In the genomic region with DNA sequence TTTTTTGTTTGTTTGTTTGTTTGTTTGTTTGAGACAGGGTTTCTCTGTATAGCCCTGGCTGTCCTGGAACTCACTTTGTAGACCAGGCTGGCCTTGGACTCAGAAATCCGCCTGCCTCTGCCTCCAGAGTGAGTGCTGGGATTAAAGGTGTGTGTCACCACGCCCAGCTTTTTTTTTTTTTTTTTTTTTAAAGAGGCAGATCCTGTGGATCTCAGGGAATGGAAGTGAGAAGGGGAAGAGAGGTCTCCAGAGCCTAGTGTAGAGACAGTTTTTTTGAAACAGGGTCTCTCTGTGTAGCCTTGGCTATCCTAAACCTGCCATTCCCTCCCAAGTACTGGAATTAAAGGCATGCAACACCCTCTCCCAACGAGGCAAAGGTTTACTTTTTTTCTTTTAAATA, we compare ENCODE assay signal across 8 mouse cellular contexts. TPM values are rescaled to one million over a fixed set of nuclear protein-coding genes. Genes with fewer than 3 reads are reported as not detected.
A peak's percentile ranks its signal among the peaks of the same experiment; 100 is the strongest.
DNase-seq lines count a peak whose midpoint lies in the region; ATAC-seq and TF ChIP-seq lines count a peak whose summit lies in the region.
"Not testable (repeated sequence)": the region's sequence is repeated elsewhere in the genome, so short reads cannot be mapped to it uniquely, and the experiment has no call there.

No protein-coding gene starts in this region.

- peaks cover 80% of the 10 kb centered on the region for H3K4me1 ChIP-seq in E14TG2a.4 (replicated peaks; ENCODE audit: low read depth, low read length)
- H3K4me1 ChIP-seq in erythroblast, embryonic 14.5 days (ENCODE audit: control insufficient read depth): peaks cover 79% of the 10 kb centered on the region
- peaks cover 37% of the 10 kb centered on the region for H3K4me1 ChIP-seq in heart, embryonic 10.5 days
- H3K4me1 ChIP-seq in hindbrain, embryonic 14.5 days (replicated peaks; ENCODE audit: control insufficient read depth, insufficient read depth, low read length): peaks cover 27% of the 10 kb centered on the region
- peaks cover 44% of the 10 kb centered on the region for H3K4me1 ChIP-seq in limb, embryonic 10.5 days
- peaks cover 36% of the 10 kb centered on the region for H3K4me1 ChIP-seq in liver, postnatal 0 days (ENCODE audit: insufficient read depth)
- peaks cover 13% of the 10 kb centered on the region for H3K4me1 ChIP-seq in midbrain, embryonic 16.5 days (ENCODE audit: control insufficient read depth, insufficient read depth, low read length)
- peaks cover 25% of the 10 kb centered on the region for H3K4me1 ChIP-seq in stomach, embryonic 16.5 days (ENCODE audit: control insufficient read depth, insufficient read depth, low read length)

- H3K4me2 ChIP-seq in hindbrain, embryonic 14.5 days (replicated peaks): peak overlapping the region; percentile 75; the same call in 1 of the 2 replicates
- peak overlapping the region; percentile 75 for H3K4me2 ChIP-seq in liver, postnatal 0 days (ENCODE audit: low read depth, low read length)
- H3K4me2 ChIP-seq in midbrain, embryonic 16.5 days (ENCODE audit: low read length): peak overlapping the region; percentile 60
- peak overlapping the region; percentile 54; the same call in 1 of the 2 replicates for H3K4me2 ChIP-seq in stomach, embryonic 16.5 days (ENCODE audit: low read depth, low read length)

- ATAC-seq in hindbrain, embryonic 14.5 days (ENCODE audit: low FRiP score); liver, postnatal 0 days; midbrain, embryonic 16.5 days; stomach, embryonic 16.5 days (ENCODE audit: insufficient read depth, low FRiP score): not testable (repeated sequence)

- not testable (repeated sequence) for H3K9ac ChIP-seq in hindbrain, embryonic 14.5 days; midbrain, embryonic 16.5 days (ENCODE audit: low read depth, low read length); stomach, embryonic 16.5 days (ENCODE audit: low read length)
- 0 out of 2 replicates have a peak overlapping the region, but pooled peaks have one; percentile 73 for H3K9ac ChIP-seq in liver, postnatal 0 days (replicated peaks)

- H3K27me3 ChIP-seq in E14TG2a.4 (ENCODE audit: insufficient read depth, low read length); erythroblast, embryonic 14.5 days (ENCODE audit: control insufficient read depth); heart, embryonic 10.5 days (ENCODE audit: insufficient read depth, poor library complexity, severe bottlenecking); hindbrain, embryonic 14.5 days (ENCODE audit: control insufficient read depth, insufficient read depth, low read length); limb, embryonic 10.5 days (ENCODE audit: low read depth, poor library complexity, severe bottlenecking); liver, postnatal 0 days (ENCODE audit: insufficient read depth, low read length); midbrain, embryonic 16.5 days (ENCODE audit: control insufficient read depth, insufficient read depth, low read depth, low read length); stomach, embryonic 16.5 days (ENCODE audit: control insufficient read depth, insufficient read depth, low read length): not testable (repeated sequence)

- H3K27ac ChIP-seq in heart, embryonic 10.5 days: peak overlapping the region; percentile 97
- not testable (repeated sequence) for H3K27ac ChIP-seq in hindbrain, embryonic 14.5 days; liver, postnatal 0 days (ENCODE audit: low read depth); midbrain, embryonic 16.5 days (ENCODE audit: low read length); stomach, embryonic 16.5 days (ENCODE audit: low read length)
- peak overlapping the region; percentile 96; the same call in 1 of the 2 replicates for H3K27ac ChIP-seq in limb, embryonic 10.5 days

- H3K4me3 ChIP-seq in E14TG2a.4 (replicated peaks; ENCODE audit: low read length): peak overlapping the region; percentile 96
- H3K4me3 ChIP-seq in erythroblast, embryonic 14.5 days (replicated peaks): peak overlapping the region; percentile 68
- peak overlapping the region; percentile 84; the same call in 1 of the 2 replicates for H3K4me3 ChIP-seq in heart, embryonic 10.5 days
- peak overlapping the region; percentile 83; the same call in 1 of the 2 replicates for H3K4me3 ChIP-seq in hindbrain, embryonic 14.5 days (replicated peaks; ENCODE audit: low read length)
- peak overlapping the region; percentile 89 for H3K4me3 ChIP-seq in limb, embryonic 10.5 days
- H3K4me3 ChIP-seq in liver, postnatal 0 days (ENCODE audit: low read depth, low read length): peak overlapping the region; percentile 62; the same call in 1 of the 2 replicates
- not testable (repeated sequence) for H3K4me3 ChIP-seq in midbrain, embryonic 16.5 days (ENCODE audit: low read depth, low read length); stomach, embryonic 16.5 days (replicated peaks; ENCODE audit: low read length)

- not testable (repeated sequence) for H3K9me3 ChIP-seq in E14TG2a.4 (ENCODE audit: low read length); erythroblast, embryonic 14.5 days (ENCODE audit: control insufficient read depth, low read length); heart, embryonic 10.5 days; hindbrain, embryonic 14.5 days (ENCODE audit: control insufficient read depth, low read length); limb, embryonic 10.5 days (replicated peaks); liver, postnatal 0 days (ENCODE audit: low read length); midbrain, embryonic 16.5 days (replicated peaks; ENCODE audit: control insufficient read depth, low read length, poor library complexity, severe bottlenecking); stomach, embryonic 16.5 days (replicated peaks; ENCODE audit: control insufficient read depth, low read length)

- DNase-seq in heart, embryonic 10.5 days (ENCODE audit: low spot score); hindbrain, embryonic 14.5 days (ENCODE audit: low spot score); limb, embryonic 10.5 days (ENCODE audit: low spot score); liver, postnatal 0 days: not testable (repeated sequence)

- peaks cover 53% of the 10 kb centered on the region for H3K36me3 ChIP-seq in E14TG2a.4 (ENCODE audit: insufficient read depth, low read length)
- peaks cover 50% of the 10 kb centered on the region for H3K36me3 ChIP-seq in erythroblast, embryonic 14.5 days (ENCODE audit: control insufficient read depth)
- peaks cover 44% of the 10 kb centered on the region for H3K36me3 ChIP-seq in heart, embryonic 10.5 days
- peaks cover 30% of the 10 kb centered on the region for H3K36me3 ChIP-seq in hindbrain, embryonic 14.5 days (replicated peaks; ENCODE audit: control insufficient read depth, insufficient read depth)
- peaks cover 43% of the 10 kb centered on the region for H3K36me3 ChIP-seq in limb, embryonic 10.5 days
- H3K36me3 ChIP-seq in liver, postnatal 0 days (replicated peaks; ENCODE audit: insufficient read depth, low read length): peaks cover 14% of the 10 kb centered on the region
- H3K36me3 ChIP-seq in midbrain, embryonic 16.5 days (ENCODE audit: control insufficient read depth, insufficient read depth, low read length): not testable (repeated sequence)
- peaks cover 11% of the 10 kb centered on the region; the same call in 1 of the 2 replicates for H3K36me3 ChIP-seq in stomach, embryonic 16.5 days (ENCODE audit: control insufficient read depth, insufficient read depth, low read length)

- not testable (repeated sequence) for TF ChIP-seq EP300 in liver, postnatal 0 days (IDR thresholded peaks at IDR 0.05; ENCODE audit: low read depth)

- 70% methylated on average over 3 of the region's 3 CpGs for WGBS in heart, embryonic 10.5 days
- WGBS in hindbrain, embryonic 14.5 days: 86% methylated on average over 3 of the region's 3 CpGs
- WGBS in limb, embryonic 10.5 days: 90% methylated on average over 3 of the region's 3 CpGs
- 84% methylated on average over 3 of the region's 3 CpGs for WGBS in liver, postnatal 0 days (ENCODE audit: insufficient replicate concordance)
- WGBS in midbrain, embryonic 16.5 days: 73% methylated on average over 3 of the region's 3 CpGs
- 65% methylated on average over 3 of the region's 3 CpGs for WGBS in stomach, embryonic 16.5 days

- TF ChIP-seq CTCF in E14TG2a.4 (conservative IDR thresholded peaks at IDR 0.05; ENCODE audit: low read length); liver, postnatal 0 days (IDR thresholded peaks at IDR 0.05; ENCODE audit: low read depth): not testable (repeated sequence)

RNA-seq across cellular contexts. Expression of gene Rplp2, which starts 0.8 kb away (rescaled TPM):
- 584 and 1,051 TPM in 2 replicates for polyA plus RNA-seq in erythroblast, embryonic 14.5 days (2012)
- polyA plus RNA-seq in heart, embryonic 10.5 days (2016; fragmentation: Nextera tagmentation; extraction: Ambion mirVana): 882 and 900 TPM in 2 replicates
- 669 and 782 TPM in 2 replicates for polyA plus RNA-seq in hindbrain, embryonic 14.5 days (2014; fragmentation: Nextera tagmentation; extraction: Ambion mirVana)
- polyA plus RNA-seq in limb, embryonic 10.5 days (2016; fragmentation: Nextera tagmentation; extraction: Ambion mirVana): 1,138 and 1,369 TPM in 2 replicates
- polyA plus RNA-seq in liver, postnatal 0 days (2015; fragmentation: Nextera tagmentation; extraction: Ambion mirVana): 861 and 865 TPM in 2 replicates
- 607 and 649 TPM in 2 replicates for polyA plus RNA-seq in midbrain, embryonic 16.5 days (2015; fragmentation: Nextera tagmentation; extraction: Ambion mirVana)
- 1,060 and 1,250 TPM in 2 replicates for polyA plus RNA-seq in stomach, embryonic 16.5 days (2015; fragmentation: Nextera tagmentation; extraction: Ambion mirVana)

RNA-seq across cellular contexts. Expression of gene Pidd1, which starts 2.5 kb away (rescaled TPM):
- polyA plus RNA-seq in erythroblast, embryonic 14.5 days (2012): 5.6 and 9.3 TPM in 2 replicates
- 18.0 and 18.2 TPM in 2 replicates for polyA plus RNA-seq in heart, embryonic 10.5 days (2016; fragmentation: Nextera tagmentation; extraction: Ambion mirVana)
- 3.1 and 4.2 TPM in 2 replicates for polyA plus RNA-seq in hindbrain, embryonic 14.5 days (2014; fragmentation: Nextera tagmentation; extraction: Ambion mirVana)
- polyA plus RNA-seq in limb, embryonic 10.5 days (2016; fragmentation: Nextera tagmentation; extraction: Ambion mirVana): 26.8 and 30.0 TPM in 2 replicates
- polyA plus RNA-seq in liver, postnatal 0 days (2015; fragmentation: Nextera tagmentation; extraction: Ambion mirVana): 3.6 and 4.3 TPM in 2 replicates
- polyA plus RNA-seq in midbrain, embryonic 16.5 days (2015; fragmentation: Nextera tagmentation; extraction: Ambion mirVana): 2.4 and 2.5 TPM in 2 replicates
- 7.6 and 8.2 TPM in 2 replicates for polyA plus RNA-seq in stomach, embryonic 16.5 days (2015; fragmentation: Nextera tagmentation; extraction: Ambion mirVana)

RNA-seq across cellular contexts. Expression of gene Pnpla2, which starts 8.6 kb away (rescaled TPM):
- polyA plus RNA-seq in erythroblast, embryonic 14.5 days (2012): 3.0 and 3.4 TPM in 2 replicates
- polyA plus RNA-seq in heart, embryonic 10.5 days (2016; fragmentation: Nextera tagmentation; extraction: Ambion mirVana): 28.3 and 38.9 TPM in 2 replicates
- 15.3 and 18.4 TPM in 2 replicates for polyA plus RNA-seq in hindbrain, embryonic 14.5 days (2014; fragmentation: Nextera tagmentation; extraction: Ambion mirVana)
- polyA plus RNA-seq in limb, embryonic 10.5 days (2016; fragmentation: Nextera tagmentation; extraction: Ambion mirVana): 11.6 and 12.4 TPM in 2 replicates
- 47.1 and 51.3 TPM in 2 replicates for polyA plus RNA-seq in liver, postnatal 0 days (2015; fragmentation: Nextera tagmentation; extraction: Ambion mirVana)
- polyA plus RNA-seq in midbrain, embryonic 16.5 days (2015; fragmentation: Nextera tagmentation; extraction: Ambion mirVana): 16.9 and 17.7 TPM in 2 replicates
- polyA plus RNA-seq in stomach, embryonic 16.5 days (2015; fragmentation: Nextera tagmentation; extraction: Ambion mirVana): 34.0 and 38.5 TPM in 2 replicates

RNA-seq across cellular contexts. Expression of gene Slc25a22, which starts 8.7 kb away (rescaled TPM):
- polyA plus RNA-seq in erythroblast, embryonic 14.5 days (2012): 0.70 and 0.97 TPM in 2 replicates
- polyA plus RNA-seq in heart, embryonic 10.5 days (2016; fragmentation: Nextera tagmentation; extraction: Ambion mirVana): 22.6 and 30.8 TPM in 2 replicates
- 73.0 and 81.4 TPM in 2 replicates for polyA plus RNA-seq in hindbrain, embryonic 14.5 days (2014; fragmentation: Nextera tagmentation; extraction: Ambion mirVana)
- 43.6 and 48.3 TPM in 2 replicates for polyA plus RNA-seq in limb, embryonic 10.5 days (2016; fragmentation: Nextera tagmentation; extraction: Ambion mirVana)
- polyA plus RNA-seq in liver, postnatal 0 days (2015; fragmentation: Nextera tagmentation; extraction: Ambion mirVana): 38.4 and 41.6 TPM in 2 replicates
- polyA plus RNA-seq in midbrain, embryonic 16.5 days (2015; fragmentation: Nextera tagmentation; extraction: Ambion mirVana): 108 and 121 TPM in 2 replicates
- 29.4 and 32.3 TPM in 2 replicates for polyA plus RNA-seq in stomach, embryonic 16.5 days (2015; fragmentation: Nextera tagmentation; extraction: Ambion mirVana)

RNA-seq across cellular contexts. Expression of gene Cracr2b, which starts 14.5 kb away (rescaled TPM):
- 0.06 and 0.12 TPM in 2 replicates for polyA plus RNA-seq in erythroblast, embryonic 14.5 days (2012)
- polyA plus RNA-seq in heart, embryonic 10.5 days (2016; fragmentation: Nextera tagmentation; extraction: Ambion mirVana): 14.0 and 14.6 TPM in 2 replicates
- 3.7 and 8.1 TPM in 2 replicates for polyA plus RNA-seq in hindbrain, embryonic 14.5 days (2014; fragmentation: Nextera tagmentation; extraction: Ambion mirVana)
- 7.0 and 7.8 TPM in 2 replicates for polyA plus RNA-seq in limb, embryonic 10.5 days (2016; fragmentation: Nextera tagmentation; extraction: Ambion mirVana)
- 6.3 and 7.3 TPM in 2 replicates for polyA plus RNA-seq in liver, postnatal 0 days (2015; fragmentation: Nextera tagmentation; extraction: Ambion mirVana)
- 6.6 and 7.1 TPM in 2 replicates for polyA plus RNA-seq in midbrain, embryonic 16.5 days (2015; fragmentation: Nextera tagmentation; extraction: Ambion mirVana)
- polyA plus RNA-seq in stomach, embryonic 16.5 days (2015; fragmentation: Nextera tagmentation; extraction: Ambion mirVana): 21.4 and 25.3 TPM in 2 replicates
